Mouse (Mus musculus): ENCODE results near the gene Pibf1. TPM values are rescaled to one million over a fixed set of nuclear protein-coding genes. Genes with fewer than 3 reads are reported as not detected.

The Pibf1 gene
- polyA plus RNA-seq, 1 experiment from 2014 or later = 11.9 TPM

GRCm38 (mm10) chr14:99274056-99274455 lies 174.8 kb downstream of the Pibf1 start:
- H3K4me2 ChIP-seq = no peak overlapping the region
- H3K4me3 ChIP-seq = no peak overlapping the region
- ATAC-seq (replicated peaks; ENCODE audit: insufficient number of reproducible peaks, insufficient read depth, low FRiP score, low read depth) = no peak
- H3K36me3 ChIP-seq = no peaks in the 10 kb centered on the region
- WGBS = 77% methylated on average over 2 of the region's 2 CpGs
- no peak overlapping the region for H3K9ac ChIP-seq
- H3K27me3 ChIP-seq = no peaks in the 10 kb centered on the region
- H3K4me1 ChIP-seq (replicated peaks) = no peaks in the 10 kb centered on the region
- H3K9me3 ChIP-seq (replicated peaks) = no peaks in the 10 kb centered on the region
- no peak overlapping the region for H3K27ac ChIP-seq

- 43% methylated on average over 4 of the region's 4 CpGs for WGBS
- H3K27me3 ChIP-seq = no peaks in the 10 kb centered on the region
These were observed 176.6 kb downstream of the Pibf1 start for GRCm38 (mm10) chr14:99275827-99276226.

GRCm38 (mm10) chr14:99278312-99278711 lies 179.1 kb downstream of the Pibf1 start:
- no peak for ATAC-seq (replicated peaks; ENCODE audit: insufficient number of reproducible peaks, insufficient read depth, low FRiP score, low read depth)
- Histone ChIP-seq H3K27me3 (no peaks in the 10 kb centered on the region), H3K4me3 (no peak overlapping the region), H3K9ac (no peak overlapping the region), H3K4me1 (replicated peaks) (no peaks in the 10 kb centered on the region), H3K9me3 (replicated peaks) (no peaks in the 10 kb centered on the region), H3K27ac (no peak overlapping the region), H3K36me3 (no peaks in the 10 kb centered on the region), H3K4me2 (no peak overlapping the region)
- WGBS = 57% methylated on average over 9 of the region's 9 CpGs

More at GRCm38 (mm10) chr14:99275827-99276226, 176.6 kb downstream of the Pibf1 start:
- Histone ChIP-seq H3K27ac (no peak overlapping the region), H3K4me1 (replicated peaks) (no peaks in the 10 kb centered on the region), H3K9ac (no peak overlapping the region), H3K9me3 (replicated peaks) (no peaks in the 10 kb centered on the region), H3K36me3 (no peaks in the 10 kb centered on the region), H3K4me2 (no peak overlapping the region), H3K4me3 (no peak overlapping the region)
- no peak for ATAC-seq (replicated peaks; ENCODE audit: insufficient number of reproducible peaks, insufficient read depth, low FRiP score, low read depth)

DNA sequence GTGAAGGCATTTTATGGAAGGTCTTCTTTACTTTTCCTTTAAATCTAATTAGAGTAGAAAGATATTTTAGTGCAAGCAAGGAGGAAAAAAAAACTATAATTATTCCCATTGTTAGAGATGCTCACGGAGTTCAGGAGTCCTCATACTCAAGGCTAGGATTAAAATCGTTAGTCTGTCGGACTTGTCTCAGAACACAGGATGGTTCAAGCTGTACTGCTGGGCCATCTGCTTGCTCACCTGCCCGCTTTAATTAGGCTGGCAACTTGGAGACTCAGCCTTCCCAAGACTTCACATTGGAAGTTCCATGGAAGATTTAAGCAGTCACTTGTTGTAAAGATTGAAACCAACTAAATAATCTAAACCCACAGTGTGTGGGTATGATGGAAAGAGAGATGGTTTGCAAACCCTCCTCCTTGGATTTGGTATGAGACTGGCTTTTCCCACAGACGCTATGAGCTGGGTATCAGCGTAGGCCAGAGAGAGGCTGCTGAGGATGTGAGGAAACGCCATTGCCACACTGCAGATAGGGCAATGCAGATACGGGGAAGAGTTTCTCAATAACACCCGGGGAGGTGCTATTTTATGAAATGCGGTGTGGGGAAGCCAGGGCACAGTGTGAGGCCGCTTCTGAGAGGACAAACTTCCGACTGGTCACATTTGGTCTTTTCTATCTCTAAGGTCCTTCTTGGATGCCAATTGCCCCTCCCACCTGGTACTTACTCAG lies 179.7 kb downstream of the Pibf1 start:
- H3K4me2 ChIP-seq = no peak overlapping the region
- no peaks in the 10 kb centered on the region for H3K9me3 ChIP-seq (replicated peaks)
- no peak overlapping the region for H3K9ac ChIP-seq
- 47% methylated on average over 12 of the region's 12 CpGs for WGBS
- no peaks in the 10 kb centered on the region for H3K27me3 ChIP-seq
- no peak overlapping the region for H3K4me3 ChIP-seq
- no peaks in the 10 kb centered on the region for H3K4me1 ChIP-seq (replicated peaks)
- ATAC-seq (replicated peaks; ENCODE audit: insufficient number of reproducible peaks, insufficient read depth, low FRiP score, low read depth) = no peak
- H3K27ac ChIP-seq = no peak overlapping the region
- no peaks in the 10 kb centered on the region for H3K36me3 ChIP-seq

GRCm38 (mm10) chr14:99280399-99280798 lies 181.2 kb downstream of the Pibf1 start:
- 83% methylated on average over 5 of the region's 5 CpGs for WGBS
- Histone ChIP-seq H3K9me3 (replicated peaks) (no peaks in the 10 kb centered on the region), H3K27me3 (no peaks in the 10 kb centered on the region), H3K4me2 (no peak overlapping the region), H3K36me3 (no peaks in the 10 kb centered on the region), H3K4me1 (replicated peaks) (no peaks in the 10 kb centered on the region), H3K27ac (no peak overlapping the region), H3K4me3 (no peak overlapping the region), H3K9ac (no peak overlapping the region)
- no peak for ATAC-seq (replicated peaks; ENCODE audit: insufficient number of reproducible peaks, insufficient read depth, low FRiP score, low read depth)

GRCm38 (mm10) chr14:99280825-99281433 lies 181.7 kb downstream of the Pibf1 start:
- H3K27ac ChIP-seq = no peak overlapping the region
- H3K36me3 ChIP-seq = no peaks in the 10 kb centered on the region
- 66% methylated on average over 5 of the region's 5 CpGs for WGBS
- ATAC-seq (replicated peaks; ENCODE audit: insufficient number of reproducible peaks, insufficient read depth, low FRiP score, low read depth) = no peak
- no peaks in the 10 kb centered on the region for H3K9me3 ChIP-seq (replicated peaks)
- no peak overlapping the region for H3K4me2 ChIP-seq
- no peak overlapping the region for H3K9ac ChIP-seq
- H3K27me3 ChIP-seq = no peaks in the 10 kb centered on the region
- no peak overlapping the region for H3K4me3 ChIP-seq
- H3K4me1 ChIP-seq (replicated peaks) = no peaks in the 10 kb centered on the region

DNA sequence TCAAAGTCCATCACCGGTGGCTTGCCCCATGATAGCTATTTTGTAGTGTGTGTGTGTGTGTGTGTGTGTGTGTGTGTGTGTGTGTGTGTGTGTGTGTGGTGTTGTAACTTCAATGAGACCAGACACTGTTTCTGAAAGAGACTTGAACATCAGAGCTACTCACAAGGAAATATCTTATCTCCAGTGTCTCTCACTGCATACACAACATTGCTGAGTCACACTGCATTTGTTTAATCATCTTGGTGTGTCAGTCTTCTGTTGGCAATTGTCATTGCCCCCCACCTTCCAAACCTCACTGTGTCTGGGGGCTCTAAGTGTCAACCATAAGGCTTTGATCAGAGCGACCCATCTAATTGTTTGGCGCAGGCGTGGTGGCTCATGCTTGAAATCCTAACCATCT lies 186.3 kb downstream of the Pibf1 start:
- Histone ChIP-seq H3K27me3 (no peaks in the 10 kb centered on the region), H3K9ac (no peak overlapping the region), H3K36me3 (no peaks in the 10 kb centered on the region), H3K9me3 (replicated peaks) (no peaks in the 10 kb centered on the region), H3K4me1 (replicated peaks) (no peaks in the 10 kb centered on the region), H3K27ac (no peak overlapping the region), H3K4me3 (no peak overlapping the region), H3K4me2 (no peak overlapping the region)
- ATAC-seq (replicated peaks; ENCODE audit: insufficient number of reproducible peaks, insufficient read depth, low FRiP score, low read depth) = no peak
- WGBS = 89% methylated on average over 4 of the region's 4 CpGs

DNA sequence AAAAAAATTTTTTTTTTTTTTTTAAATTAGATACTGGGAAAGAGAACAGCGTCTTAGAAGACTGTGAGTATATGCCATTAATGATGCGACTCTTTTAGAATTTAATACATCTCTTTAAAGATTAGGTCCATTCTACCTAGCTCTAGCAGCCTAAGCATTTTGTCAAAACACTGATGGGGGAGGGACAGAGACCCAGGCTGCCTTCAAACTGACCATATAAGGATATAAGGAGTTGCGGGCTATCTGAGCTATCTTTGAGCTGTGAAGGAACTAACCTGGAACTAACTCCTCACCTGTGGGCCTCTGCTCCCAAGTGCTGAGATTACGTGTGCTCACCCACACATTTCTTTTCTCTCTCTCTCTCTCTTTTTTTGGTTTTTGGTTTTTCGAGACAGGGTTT lies 193.0 kb downstream of the Pibf1 start:
- H3K27ac ChIP-seq = no peak overlapping the region
- H3K4me2 ChIP-seq = no peak overlapping the region
- H3K9me3 ChIP-seq (replicated peaks) = no peaks in the 10 kb centered on the region
- 0 out of 2 replicates have a peak, but pooled peaks cover 5% of the 10 kb centered on the region for H3K4me1 ChIP-seq (replicated peaks)
- no peak overlapping the region for H3K9ac ChIP-seq
- no peak for ATAC-seq (replicated peaks; ENCODE audit: insufficient number of reproducible peaks, insufficient read depth, low FRiP score, low read depth)
- no peaks in the 10 kb centered on the region for H3K27me3 ChIP-seq
- no peaks in the 10 kb centered on the region for H3K36me3 ChIP-seq
- no peak overlapping the region for H3K4me3 ChIP-seq
- 89% methylated on average over 5 of the region's 5 CpGs for WGBS

- no peaks in the 10 kb centered on the region for H3K36me3 ChIP-seq
- no peaks in the 10 kb centered on the region for H3K9me3 ChIP-seq (replicated peaks)
- no peak overlapping the region for H3K4me2 ChIP-seq
- H3K4me3 ChIP-seq = no peak overlapping the region
- H3K9ac ChIP-seq = no peak overlapping the region
- no peaks in the 10 kb centered on the region for H3K27me3 ChIP-seq
- H3K27ac ChIP-seq = no peak overlapping the region
- ATAC-seq (replicated peaks; ENCODE audit: insufficient number of reproducible peaks, insufficient read depth, low FRiP score, low read depth) = no peak
- 89% methylated on average over 8 of the region's 8 CpGs for whole genome bisulfite sequencing
- peaks cover 12% of the 10 kb centered on the region for H3K4me1 ChIP-seq (replicated peaks)
These were observed 195.2 kb downstream of the Pibf1 start for GRCm38 (mm10) chr14:99294424-99294823.

DNA sequence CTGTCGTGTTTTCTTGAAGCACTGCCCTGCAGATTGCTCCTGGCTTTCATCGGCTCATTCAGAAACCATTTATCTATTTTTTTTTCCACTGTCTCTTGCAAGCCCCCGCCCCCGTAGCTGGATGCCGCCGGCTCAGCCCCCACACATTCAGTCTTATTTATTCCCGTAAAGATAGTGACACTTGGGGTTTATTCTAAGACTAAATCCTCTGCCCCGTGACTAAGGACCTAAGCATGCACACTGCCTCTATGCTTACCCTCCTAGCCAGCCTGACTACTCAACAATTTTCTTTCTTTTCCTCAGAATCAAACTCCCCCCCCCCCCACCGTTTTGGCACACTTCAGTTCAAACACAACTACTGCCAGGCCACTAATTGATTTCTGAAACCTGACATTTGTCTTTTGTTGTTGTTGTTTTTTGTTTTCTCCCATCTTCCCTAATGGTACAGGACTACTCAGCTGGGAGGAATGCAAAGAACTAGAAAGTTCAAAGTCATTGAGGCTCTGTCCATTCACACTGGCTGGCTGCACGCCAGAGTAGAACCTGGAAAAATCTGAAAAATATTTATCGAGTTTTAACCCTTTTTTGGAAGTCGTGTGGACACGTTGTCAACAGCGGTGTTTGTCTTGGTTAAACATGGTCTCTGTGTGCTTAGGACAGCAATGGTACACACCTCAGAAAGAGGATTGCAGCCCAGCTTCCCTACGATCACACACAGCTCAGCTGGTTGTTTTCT lies 196.6 kb downstream of the Pibf1 start:
- Histone ChIP-seq H3K36me3 (no peaks in the 10 kb centered on the region), H3K9ac (no peak overlapping the region), H3K27ac (no peak overlapping the region), H3K4me3 (no peak overlapping the region), H3K4me1 (replicated peaks) (peaks cover 14% of the 10 kb centered on the region), H3K4me2 (0 out of 2 replicates have a peak overlapping the region, but pooled peaks have one; percentile 9), H3K9me3 (replicated peaks) (no peaks in the 10 kb centered on the region), H3K27me3 (no peaks in the 10 kb centered on the region)
- 33% methylated on average over 15 of the region's 15 CpGs for WGBS
- ATAC-seq (replicated peaks; ENCODE audit: insufficient number of reproducible peaks, insufficient read depth, low FRiP score, low read depth) = no peak

DNA sequence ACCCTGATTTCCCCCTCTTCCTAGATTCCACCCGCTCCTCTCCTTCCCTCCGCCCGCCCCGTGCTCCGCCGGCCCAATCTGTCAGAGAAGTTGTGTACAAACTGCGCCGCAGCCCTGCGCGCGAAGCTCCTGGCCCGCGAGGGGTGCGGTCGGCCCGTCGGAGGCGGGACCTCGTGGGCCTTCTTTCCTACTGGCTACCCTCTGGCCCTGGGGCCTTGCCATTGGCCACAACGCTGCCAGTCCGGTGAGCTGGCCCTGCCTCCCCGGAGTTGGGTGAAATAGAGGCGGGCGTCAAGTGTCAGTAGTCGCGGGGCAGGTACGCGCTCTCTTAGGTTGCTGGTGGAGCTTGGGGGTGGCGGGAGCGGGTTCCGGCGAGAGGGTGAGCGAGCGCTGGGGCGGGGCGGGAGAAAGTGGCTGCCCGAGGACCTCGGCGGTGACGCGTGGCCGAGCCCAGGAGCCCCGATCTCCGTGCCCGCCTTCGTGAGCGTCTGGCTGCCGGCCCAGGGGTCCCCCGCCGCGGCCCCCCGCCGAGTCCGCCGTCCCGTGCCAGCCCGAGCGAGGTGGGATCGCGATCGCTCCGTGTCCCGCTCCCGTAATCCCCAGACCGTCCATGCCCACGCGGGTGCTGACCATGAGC lies 199.3 kb downstream of the Pibf1 start, which contains the start of gene Klf5:
Gene Klf5 (plus strand): TSS at position 307 of the 637 bp plus-strand sequence.
- under 1% methylated on average over 67 of the region's 67 CpGs for WGBS
- Histone ChIP-seq H3K4me1 (replicated peaks) (peaks cover 14% of the 10 kb centered on the region), H3K27ac (peak within 1 kb of the TSS; percentile 44), H3K4me3 (peak within 1 kb of the TSS; percentile 81), H3K4me2 (peak within 1 kb of the TSS; percentile 100), H3K36me3 (no peaks in the 10 kb centered on the region), H3K9me3 (replicated peaks) (no peaks in the 10 kb centered on the region), H3K27me3 (peaks cover 6% of the 10 kb centered on the region; the same call in 1 of the 2 replicates), H3K9ac (peak within 1 kb of the TSS; percentile 74)
- peak; percentile 97 for ATAC-seq (replicated peaks; ENCODE audit: insufficient number of reproducible peaks, insufficient read depth, low FRiP score, low read depth)

Data from heart, embryonic 15.5 days (tissue).